Mouse (Mus musculus): ENCODE results near the gene Metap1. TPM values are rescaled to one million over a fixed set of nuclear protein-coding genes. Genes with fewer than 3 reads are reported as not detected.

Metap1 gene
- polyA plus RNA-seq, 1 experiment, result 43.7 TPM

GRCm38 (mm10) chr3:138509581-138509980 is 20.3 kb upstream of the Metap1 start:
- H3K4me1 ChIP-seq (ENCODE audit: control insufficient read depth, insufficient read depth, low read length), result no peaks in the 10 kb centered on the region
- no peak overlapping the region for H3K27ac ChIP-seq (ENCODE audit: insufficient read depth, low read length)
- TF ChIP-seq POLR2A (IDR thresholded peaks at IDR 0.05; ENCODE audit: extremely low read depth, insufficient read depth, low read length) (no peak), CTCF (IDR thresholded peaks at IDR 0.05; ENCODE audit: extremely low read depth, insufficient read depth, low read length) (no peak)
- H3K4me3 ChIP-seq (ENCODE audit: insufficient read depth, low read length), result no peak overlapping the region

GRCm38 (mm10) chr3:138506749-138507148 is 17.4 kb upstream of the Metap1 start:
- H3K4me3 ChIP-seq (ENCODE audit: insufficient read depth, low read length), result no peak overlapping the region
- H3K27ac ChIP-seq (ENCODE audit: insufficient read depth, low read length), result no peak overlapping the region
- TF ChIP-seq POLR2A (IDR thresholded peaks at IDR 0.05; ENCODE audit: extremely low read depth, insufficient read depth, low read length) (no peak), CTCF (IDR thresholded peaks at IDR 0.05; ENCODE audit: extremely low read depth, insufficient read depth, low read length) (peak; percentile 24; the same call in 1 of the 2 replicates)
- H3K4me1 ChIP-seq (ENCODE audit: control insufficient read depth, insufficient read depth, low read length), result no peaks in the 10 kb centered on the region

- TF ChIP-seq CTCF (IDR thresholded peaks at IDR 0.05; ENCODE audit: extremely low read depth, insufficient read depth, low read length) (no peak), POLR2A (IDR thresholded peaks at IDR 0.05; ENCODE audit: extremely low read depth, insufficient read depth, low read length) (no peak)
- Histone ChIP-seq H3K27ac (ENCODE audit: insufficient read depth, low read length) (no peak overlapping the region), H3K4me1 (ENCODE audit: control insufficient read depth, insufficient read depth, low read length) (no peaks in the 10 kb centered on the region), H3K4me3 (ENCODE audit: insufficient read depth, low read length) (no peak overlapping the region)
Measured at GRCm38 (mm10) chr3:138503754-138504153, 14.4 kb upstream of the Metap1 start.

- no peak overlapping the region for H3K27ac ChIP-seq (ENCODE audit: insufficient read depth, low read length)
- H3K4me1 ChIP-seq (ENCODE audit: control insufficient read depth, insufficient read depth, low read length), result no peaks in the 10 kb centered on the region
- TF ChIP-seq POLR2A (IDR thresholded peaks at IDR 0.05; ENCODE audit: extremely low read depth, insufficient read depth, low read length) (no peak), CTCF (IDR thresholded peaks at IDR 0.05; ENCODE audit: extremely low read depth, insufficient read depth, low read length) (no peak)
- H3K4me3 ChIP-seq (ENCODE audit: insufficient read depth, low read length), result no peak overlapping the region
Measured at GRCm38 (mm10) chr3:138499854-138500740, 10.8 kb upstream of the Metap1 start.

GRCm38 (mm10) chr3:138498731-138499130 is 9.4 kb upstream of the Metap1 start:
- TF ChIP-seq CTCF (IDR thresholded peaks at IDR 0.05; ENCODE audit: extremely low read depth, insufficient read depth, low read length) (no peak), POLR2A (IDR thresholded peaks at IDR 0.05; ENCODE audit: extremely low read depth, insufficient read depth, low read length) (no peak)
- H3K4me3 ChIP-seq (ENCODE audit: insufficient read depth, low read length), result no peak overlapping the region

GRCm38 (mm10) chr3:138495166-138496145 is 6.1 kb upstream of the Metap1 start:
- no peaks in the 10 kb centered on the region for H3K4me1 ChIP-seq (ENCODE audit: control insufficient read depth, insufficient read depth, low read length)
- H3K27ac ChIP-seq (ENCODE audit: insufficient read depth, low read length), result no peak overlapping the region
- TF ChIP-seq POLR2A (IDR thresholded peaks at IDR 0.05; ENCODE audit: extremely low read depth, insufficient read depth, low read length), result no peak
- TF ChIP-seq CTCF (IDR thresholded peaks at IDR 0.05; ENCODE audit: extremely low read depth, insufficient read depth, low read length), result no peak
- H3K4me3 ChIP-seq (ENCODE audit: insufficient read depth, low read length), result no peak overlapping the region

More at GRCm38 (mm10) chr3:138498731-138499130, 9.4 kb upstream of the Metap1 start:
- Histone ChIP-seq H3K27ac (ENCODE audit: insufficient read depth, low read length) (no peak overlapping the region), H3K4me1 (ENCODE audit: control insufficient read depth, insufficient read depth, low read length) (no peaks in the 10 kb centered on the region)

GRCm38 (mm10) chr3:138494565-138494964 is 5.2 kb upstream of the Metap1 start:
- no peak overlapping the region for H3K4me3 ChIP-seq (ENCODE audit: insufficient read depth, low read length)
- no peak overlapping the region for H3K27ac ChIP-seq (ENCODE audit: insufficient read depth, low read length)
- no peaks in the 10 kb centered on the region for H3K4me1 ChIP-seq (ENCODE audit: control insufficient read depth, insufficient read depth, low read length)
- TF ChIP-seq CTCF (IDR thresholded peaks at IDR 0.05; ENCODE audit: extremely low read depth, insufficient read depth, low read length), result no peak
- TF ChIP-seq POLR2A (IDR thresholded peaks at IDR 0.05; ENCODE audit: extremely low read depth, insufficient read depth, low read length), result no peak

- Histone ChIP-seq H3K27ac (ENCODE audit: insufficient read depth, low read length) (no peak overlapping the region), H3K4me3 (ENCODE audit: insufficient read depth, low read length) (no peak overlapping the region)
Measured at GRCm38 (mm10) chr3:138493668-138494067, 4.4 kb upstream of the Metap1 start.

GRCm38 (mm10) chr3:138490034-138490337 is 671 bp upstream of the Metap1 start:
- no peak overlapping the region for H3K27ac ChIP-seq (ENCODE audit: insufficient read depth, low read length)
- TF ChIP-seq CTCF (IDR thresholded peaks at IDR 0.05; ENCODE audit: extremely low read depth, insufficient read depth, low read length) (no peak), POLR2A (IDR thresholded peaks at IDR 0.05; ENCODE audit: extremely low read depth, insufficient read depth, low read length) (no peak)
- peak overlapping the region; percentile 67; the same call in 1 of the 2 replicates for H3K4me3 ChIP-seq (ENCODE audit: insufficient read depth, low read length)
- no peaks in the 10 kb centered on the region for H3K4me1 ChIP-seq (ENCODE audit: control insufficient read depth, insufficient read depth, low read length)

More at GRCm38 (mm10) chr3:138493668-138494067, 4.4 kb upstream of the Metap1 start:
- no peaks in the 10 kb centered on the region for H3K4me1 ChIP-seq (ENCODE audit: control insufficient read depth, insufficient read depth, low read length)
- no peak for TF ChIP-seq CTCF (IDR thresholded peaks at IDR 0.05; ENCODE audit: extremely low read depth, insufficient read depth, low read length)
- TF ChIP-seq POLR2A (IDR thresholded peaks at IDR 0.05; ENCODE audit: extremely low read depth, insufficient read depth, low read length), result no peak

Measured in cortical plate, adult 2 months (tissue).